Mouse (Mus musculus): Measurements from ENCODE around the gene Foxg1. TPM values are rescaled to one million over a fixed set of nuclear protein-coding genes. Genes with fewer than 3 reads are reported as not detected.

The Foxg1 gene
- polyA plus RNA-seq, 1 experiment from 2014 or later: not detected

DNA sequence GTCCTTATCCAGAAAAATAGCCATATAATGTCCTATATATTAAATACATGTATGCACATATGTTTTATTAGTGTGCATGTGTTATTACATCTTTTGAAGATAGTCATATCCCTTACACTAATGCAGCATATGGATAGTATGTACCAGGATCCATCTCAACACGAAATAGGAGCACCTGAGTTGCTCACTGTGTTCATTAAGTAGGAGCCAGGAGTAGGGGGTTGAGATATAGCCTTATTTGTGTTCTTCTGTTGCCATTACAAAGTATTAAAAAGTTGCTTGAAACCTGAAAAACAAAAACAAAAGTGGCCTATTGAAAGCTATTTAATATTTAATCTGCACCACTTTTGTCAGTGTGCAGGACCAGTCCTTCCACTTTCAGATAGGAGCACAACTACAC lies 11.7 kb downstream of the Foxg1 start:
- no peak for TF ChIP-seq CTCF (IDR thresholded peaks at IDR 0.05)
- CTCF ChIA-PET: no interaction called here
- POLR2A ChIA-PET: no interaction called here
- in situ Hi-C loops (cut with MboI; ENCODE audit: low pct_unique_long_range_greater_than_20kb): loop anchor here (25.0 kb wide), 1 partner anchor 893 kb away; no protein-coding TSS in a partner anchor
- no peak for DNase-seq (ENCODE audit: low read depth, low spot score)
- no peak for ATAC-seq
- H3K27me3 ChIP-seq: peaks cover 82% of the 10 kb centered on the region

DNA sequence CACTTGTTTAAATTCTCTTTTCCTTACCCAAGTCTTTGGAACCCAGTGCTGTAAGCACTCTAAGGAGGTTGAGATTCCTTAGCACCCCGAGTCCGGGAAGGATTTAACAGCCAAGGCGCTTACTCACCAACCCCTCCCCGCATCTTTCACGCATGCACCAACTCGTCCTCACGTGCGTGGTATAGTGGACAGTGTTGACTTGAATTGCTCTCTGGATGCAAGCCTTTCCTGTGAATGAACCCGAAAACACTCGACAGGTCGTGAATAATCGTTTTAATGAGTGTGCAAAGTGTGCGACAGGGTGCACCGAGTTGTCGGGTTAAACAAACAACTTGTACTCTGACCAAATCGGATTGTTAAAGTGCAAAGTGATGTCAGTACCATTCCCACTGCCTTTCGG lies 12.4 kb downstream of the Foxg1 start:
- H3K27me3 ChIP-seq: peaks cover 82% of the 10 kb centered on the region
- POLR2A ChIA-PET: no interaction called here
- in situ Hi-C loops (cut with MboI; ENCODE audit: low pct_unique_long_range_greater_than_20kb): loop anchor here (25.0 kb wide), 1 partner anchor 892 kb away; no protein-coding TSS in a partner anchor
- TF ChIP-seq CTCF (IDR thresholded peaks at IDR 0.05): no peak
- CTCF ChIA-PET: no interaction called here
- DNase-seq (ENCODE audit: low read depth, low spot score) (no peak), ATAC-seq (no peak)

DNA sequence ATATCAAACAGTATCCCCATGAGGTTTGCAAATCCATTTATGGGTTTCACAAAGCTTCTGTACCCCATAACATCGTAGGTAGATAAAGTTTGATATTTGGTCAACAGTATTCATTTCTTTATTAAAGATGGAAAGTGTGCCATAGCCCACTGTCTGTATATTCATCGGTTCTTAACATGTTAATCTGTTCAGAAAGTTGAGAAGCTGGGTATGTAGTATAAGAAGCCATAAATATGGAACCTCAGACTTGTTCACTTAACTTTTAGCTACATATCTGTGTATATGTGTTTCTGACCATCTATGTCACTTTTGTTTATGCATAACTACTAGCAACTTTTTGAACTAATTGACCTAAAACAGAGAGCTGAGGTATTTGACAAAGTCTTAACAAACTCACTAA lies 13.5 kb downstream of the Foxg1 start:
- CTCF ChIA-PET: no interaction called here
- no peak for TF ChIP-seq CTCF (IDR thresholded peaks at IDR 0.05)
- ATAC-seq (no peak), DNase-seq (ENCODE audit: low read depth, low spot score) (no peak)
- H3K27me3 ChIP-seq: peaks cover 92% of the 10 kb centered on the region
- in situ Hi-C loops (cut with MboI; ENCODE audit: low pct_unique_long_range_greater_than_20kb): loop anchor here (25.0 kb wide), 1 partner anchor 891 kb away; no protein-coding TSS in a partner anchor
- POLR2A ChIA-PET: no interaction called here

DNA sequence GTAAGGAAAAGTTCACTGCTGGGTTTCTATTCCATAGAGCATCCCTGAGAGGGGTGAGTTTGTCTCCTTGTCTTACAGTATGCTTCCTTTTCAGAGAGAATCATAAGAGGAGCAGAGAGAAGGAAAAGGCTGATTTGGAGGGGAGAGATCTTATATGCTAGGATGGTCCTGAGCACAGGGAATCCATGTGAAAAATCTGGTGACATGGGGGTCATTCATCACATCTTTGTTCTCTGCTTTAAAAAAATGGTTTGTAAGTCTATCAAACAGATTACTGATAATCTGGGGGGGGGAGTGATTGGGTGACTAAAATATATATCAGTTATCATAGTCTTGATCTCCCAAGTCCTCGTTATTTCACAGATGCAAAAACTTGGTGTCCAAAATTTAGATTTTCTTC lies 14.3 kb downstream of the Foxg1 start:
- in situ Hi-C loops (cut with MboI; ENCODE audit: low pct_unique_long_range_greater_than_20kb): loop anchor here (25.0 kb wide), 1 partner anchor 891 kb away; no protein-coding TSS in a partner anchor
- CTCF ChIA-PET: no interaction called here
- H3K27me3 ChIP-seq: peaks cover 84% of the 10 kb centered on the region
- no peak for DNase-seq (ENCODE audit: low read depth, low spot score)
- no peak for TF ChIP-seq CTCF (IDR thresholded peaks at IDR 0.05)
- POLR2A ChIA-PET: no interaction called here
- ATAC-seq: no peak

DNA sequence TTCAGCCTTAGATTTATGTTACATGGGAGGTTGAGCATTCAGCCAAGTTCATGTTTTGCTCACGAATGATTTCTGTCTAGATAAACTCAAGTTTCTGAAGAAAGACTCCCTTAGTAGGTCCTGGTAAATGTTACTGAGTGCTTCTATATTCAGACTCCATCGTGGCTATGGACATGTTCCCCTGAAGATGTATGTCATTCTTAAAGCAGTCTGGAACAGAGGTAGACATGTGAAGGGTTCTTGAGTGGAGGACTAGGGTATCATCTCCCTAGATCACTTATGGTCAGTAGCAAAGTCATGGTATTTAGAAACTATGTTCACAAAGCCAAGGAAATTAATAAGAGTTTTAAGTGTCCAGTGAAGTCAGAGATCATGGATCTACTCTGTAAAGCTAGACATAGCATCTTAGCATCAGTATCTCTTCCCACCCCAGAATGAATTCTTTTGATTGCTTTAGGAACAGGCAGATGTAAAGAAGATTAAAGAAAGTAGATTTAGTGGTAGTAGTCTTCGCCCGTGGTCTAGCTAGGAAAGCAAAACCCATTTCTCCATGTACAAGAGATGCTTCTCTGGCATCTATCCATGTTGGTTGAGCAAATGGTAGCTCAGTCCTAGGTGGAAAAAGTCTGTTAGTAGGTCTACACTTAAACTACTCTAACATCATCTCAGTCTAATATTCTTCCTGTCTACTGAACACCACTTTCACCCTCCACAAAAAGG lies 15.1 kb downstream of the Foxg1 start:
- in situ Hi-C loops (cut with MboI; ENCODE audit: low pct_unique_long_range_greater_than_20kb): loop anchor here (25.0 kb wide), 1 partner anchor 890 kb away; no protein-coding TSS in a partner anchor
- peaks cover 80% of the 10 kb centered on the region for H3K27me3 ChIP-seq
- no peak for TF ChIP-seq CTCF (IDR thresholded peaks at IDR 0.05)
- POLR2A ChIA-PET: no interaction called here
- CTCF ChIA-PET: no interaction called here
- DNase-seq (ENCODE audit: low read depth, low spot score): no peak
- ATAC-seq: no peak

DNA sequence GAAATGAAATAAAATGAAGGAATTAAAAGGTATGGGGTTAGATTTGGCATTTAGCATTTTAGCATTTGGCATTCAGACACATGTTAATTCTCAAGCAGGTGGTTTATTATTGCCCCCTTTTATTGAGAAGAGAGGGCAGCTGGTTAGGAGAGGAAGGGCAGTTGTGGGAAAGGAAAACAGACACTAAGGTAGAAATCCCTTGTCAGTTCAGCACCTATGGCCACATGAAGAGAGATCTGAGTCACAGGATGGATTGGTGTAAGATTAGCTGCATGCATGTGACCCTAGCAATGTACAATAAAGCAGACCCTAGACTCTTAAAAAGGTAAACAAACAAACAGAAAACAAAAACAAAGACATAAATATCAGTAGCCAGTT lies 15.7 kb downstream of the Foxg1 start:
- POLR2A ChIA-PET: no interaction called here
- no peak for TF ChIP-seq CTCF (IDR thresholded peaks at IDR 0.05)
- H3K27me3 ChIP-seq: peaks cover 78% of the 10 kb centered on the region
- no peak for ATAC-seq
- CTCF ChIA-PET: no interaction called here
- DNase-seq (ENCODE audit: low read depth, low spot score): no peak
- in situ Hi-C loops (cut with MboI; ENCODE audit: low pct_unique_long_range_greater_than_20kb): loop anchor here (25.0 kb wide), 1 partner anchor 889 kb away; no protein-coding TSS in a partner anchor

DNA sequence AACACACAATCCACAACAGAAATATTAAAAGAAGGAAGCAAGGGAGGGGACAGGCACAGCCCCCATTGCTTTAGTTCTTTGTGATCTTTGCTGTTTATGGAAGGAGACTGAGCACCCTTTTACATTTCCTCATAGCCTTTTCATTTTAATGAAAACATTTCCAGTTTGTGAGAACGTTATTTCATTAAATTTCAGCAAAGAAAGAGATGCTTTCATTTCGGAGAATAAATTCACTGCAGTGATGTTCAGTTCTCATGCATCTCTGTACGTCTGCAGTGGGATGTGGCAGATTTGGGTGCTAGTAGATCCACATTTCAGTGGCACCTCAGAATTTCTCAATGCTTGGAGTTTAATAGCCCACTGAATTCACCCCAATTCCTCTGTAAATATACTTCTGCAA lies 16.2 kb downstream of the Foxg1 start:
- no peak for TF ChIP-seq CTCF (IDR thresholded peaks at IDR 0.05)
- POLR2A ChIA-PET: no interaction called here
- ATAC-seq (no peak), DNase-seq (ENCODE audit: low read depth, low spot score) (no peak)
- in situ Hi-C loops (cut with MboI; ENCODE audit: low pct_unique_long_range_greater_than_20kb): loop anchor here (25.0 kb wide), 1 partner anchor 889 kb away; no protein-coding TSS in a partner anchor
- peaks cover 77% of the 10 kb centered on the region for H3K27me3 ChIP-seq
- CTCF ChIA-PET: no interaction called here

DNA sequence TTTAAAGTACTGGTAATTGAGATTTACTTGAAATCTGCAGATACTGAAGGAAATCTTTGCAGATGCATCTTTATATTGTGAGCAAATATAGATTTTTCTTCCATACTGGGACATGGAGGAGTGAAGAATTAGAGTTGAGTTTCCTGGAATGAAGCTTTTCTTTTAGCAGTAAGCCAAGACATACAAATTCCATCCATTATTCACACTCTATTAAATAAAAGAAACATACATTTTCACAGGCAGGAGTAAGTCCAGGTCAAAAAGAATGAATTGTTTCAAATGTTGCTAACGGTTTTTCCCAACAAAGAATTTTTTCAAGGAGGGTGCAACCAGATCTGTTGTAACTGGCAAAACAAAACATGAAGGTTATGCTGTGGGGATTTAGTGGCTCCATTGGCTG lies 17.2 kb downstream of the Foxg1 start:
- ChIA-PET CTCF (no interaction called here), POLR2A (no interaction called here)
- in situ Hi-C loops (cut with MboI; ENCODE audit: low pct_unique_long_range_greater_than_20kb): loop anchor here (25.0 kb wide), 1 partner anchor 888 kb away; no protein-coding TSS in a partner anchor
- ATAC-seq: no peak
- DNase-seq (ENCODE audit: low read depth, low spot score): no peak
- H3K27me3 ChIP-seq: peaks cover 73% of the 10 kb centered on the region
- no peak for TF ChIP-seq CTCF (IDR thresholded peaks at IDR 0.05)

DNA sequence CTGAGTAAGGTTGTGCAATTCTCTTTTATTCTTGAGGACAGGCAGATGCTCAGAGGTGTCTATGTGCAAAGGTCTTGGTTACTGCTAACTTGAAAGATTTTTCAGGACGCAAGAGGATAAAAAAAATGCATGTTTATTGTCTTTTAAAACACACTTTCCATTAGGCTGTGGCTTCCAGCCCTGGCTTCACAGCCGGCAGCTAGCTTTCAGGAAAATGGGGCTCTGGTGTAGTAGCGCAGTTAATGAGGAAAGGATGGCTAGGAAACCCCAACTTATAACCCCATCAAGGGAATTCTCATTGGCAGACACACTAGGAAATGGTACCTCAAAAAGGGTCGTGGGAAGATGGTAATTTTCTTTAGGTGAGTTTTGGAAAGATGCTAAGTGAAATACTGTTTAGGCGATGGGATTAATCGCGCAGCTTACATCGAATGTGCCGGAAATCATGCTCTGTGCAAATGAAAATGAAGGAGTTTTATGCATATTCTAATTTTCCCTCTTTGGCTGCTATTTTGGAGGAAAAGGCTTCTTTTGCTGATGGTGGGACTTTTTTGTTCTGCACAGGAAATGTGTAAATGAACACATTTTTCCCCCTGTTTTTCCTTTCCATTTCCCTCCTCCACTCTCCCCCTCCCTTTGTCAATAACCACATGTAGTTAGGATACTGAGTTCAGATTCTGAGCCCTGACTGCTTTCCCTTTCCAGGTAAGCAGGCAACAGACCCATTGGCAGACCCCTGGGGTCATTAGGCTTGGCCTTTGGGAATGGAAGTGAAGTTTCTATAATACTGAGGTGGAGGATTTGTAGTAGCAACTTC lies 17.8 kb downstream of the Foxg1 start:
- TF ChIP-seq CTCF (IDR thresholded peaks at IDR 0.05): no peak
- ATAC-seq (no peak), DNase-seq (ENCODE audit: low read depth, low spot score) (no peak)
- ChIA-PET POLR2A (no interaction called here), CTCF (no interaction called here)
- H3K27me3 ChIP-seq: peaks cover 69% of the 10 kb centered on the region
- in situ Hi-C loops (cut with MboI; ENCODE audit: low pct_unique_long_range_greater_than_20kb): no loop called here

DNA sequence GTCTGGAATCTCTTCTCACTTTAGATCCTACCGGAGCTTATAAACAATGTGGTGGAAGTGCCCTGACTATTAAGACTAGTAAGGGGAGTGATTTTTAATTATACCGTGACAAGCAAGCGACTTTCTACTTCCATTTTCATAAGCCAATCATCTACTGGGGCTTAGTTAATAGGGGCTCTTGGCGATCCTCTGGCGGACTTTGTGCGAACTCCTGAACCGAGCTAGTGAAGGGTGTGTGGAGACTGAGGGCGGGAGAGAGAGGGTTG lies 18.3 kb downstream of the Foxg1 start:
- peaks cover 63% of the 10 kb centered on the region for H3K27me3 ChIP-seq
- in situ Hi-C loops (cut with MboI; ENCODE audit: low pct_unique_long_range_greater_than_20kb): no loop called here
- POLR2A ChIA-PET: no interaction called here
- TF ChIP-seq CTCF (IDR thresholded peaks at IDR 0.05): no peak
- ATAC-seq (no peak), DNase-seq (ENCODE audit: low read depth, low spot score) (no peak)
- CTCF ChIA-PET: no interaction called here

DNA sequence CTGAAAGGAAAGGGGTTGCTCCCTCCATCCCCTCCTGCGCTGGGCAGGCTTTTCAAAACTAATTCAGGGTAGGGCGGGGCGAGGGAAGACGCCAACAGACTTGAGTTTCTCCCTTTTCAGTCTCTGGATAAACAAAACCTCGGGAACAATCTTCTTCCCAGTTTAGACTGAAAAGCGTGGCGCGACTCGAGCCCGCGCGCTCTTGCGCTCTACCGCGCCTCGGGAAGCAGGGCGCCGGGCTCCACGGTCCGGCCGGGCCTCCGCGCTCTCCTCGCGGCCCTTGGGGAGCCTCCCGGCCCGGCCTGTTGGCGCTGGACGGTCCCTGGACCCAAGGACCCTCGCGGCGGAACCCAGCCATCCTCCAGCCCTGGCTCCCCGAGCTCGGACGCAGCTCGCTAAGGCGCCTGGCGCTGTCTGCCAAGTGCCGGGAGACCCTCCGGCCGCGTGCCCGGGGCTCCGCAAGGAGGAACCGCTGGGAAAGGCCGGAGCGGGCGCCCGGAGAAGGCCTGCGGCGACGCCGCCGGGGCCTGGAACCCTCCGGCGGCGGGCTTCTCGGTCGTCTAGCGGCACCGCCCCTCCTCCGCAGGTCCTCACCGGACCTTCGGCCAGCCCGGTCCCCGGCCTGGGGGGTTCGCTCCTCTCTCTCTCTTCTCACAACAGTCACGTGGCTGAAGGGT lies 18.8 kb downstream of the Foxg1 start:
- CTCF ChIA-PET: no interaction called here
- in situ Hi-C loops (cut with MboI; ENCODE audit: low pct_unique_long_range_greater_than_20kb): no loop called here
- POLR2A ChIA-PET: no interaction called here

More for the DNA sequence above, 18.8 kb downstream of the Foxg1 start:
- TF ChIP-seq CTCF (IDR thresholded peaks at IDR 0.05): no peak
- peaks cover 60% of the 10 kb centered on the region for H3K27me3 ChIP-seq
- ATAC-seq (no peak), DNase-seq (ENCODE audit: low read depth, low spot score) (no peak)
